Mouse (Mus musculus) thymus, postnatal 25 days (tissue): ENCODE data around the gene Atp2a3.
A peak's percentile ranks its signal among the peaks of the same experiment; 100 is the strongest.

ENCODE experiments used
- DNase-seq: peaks from one replicate; pipeline ENCODE4 v3.0.0; 2022

Gene Atp2a3

DNA sequence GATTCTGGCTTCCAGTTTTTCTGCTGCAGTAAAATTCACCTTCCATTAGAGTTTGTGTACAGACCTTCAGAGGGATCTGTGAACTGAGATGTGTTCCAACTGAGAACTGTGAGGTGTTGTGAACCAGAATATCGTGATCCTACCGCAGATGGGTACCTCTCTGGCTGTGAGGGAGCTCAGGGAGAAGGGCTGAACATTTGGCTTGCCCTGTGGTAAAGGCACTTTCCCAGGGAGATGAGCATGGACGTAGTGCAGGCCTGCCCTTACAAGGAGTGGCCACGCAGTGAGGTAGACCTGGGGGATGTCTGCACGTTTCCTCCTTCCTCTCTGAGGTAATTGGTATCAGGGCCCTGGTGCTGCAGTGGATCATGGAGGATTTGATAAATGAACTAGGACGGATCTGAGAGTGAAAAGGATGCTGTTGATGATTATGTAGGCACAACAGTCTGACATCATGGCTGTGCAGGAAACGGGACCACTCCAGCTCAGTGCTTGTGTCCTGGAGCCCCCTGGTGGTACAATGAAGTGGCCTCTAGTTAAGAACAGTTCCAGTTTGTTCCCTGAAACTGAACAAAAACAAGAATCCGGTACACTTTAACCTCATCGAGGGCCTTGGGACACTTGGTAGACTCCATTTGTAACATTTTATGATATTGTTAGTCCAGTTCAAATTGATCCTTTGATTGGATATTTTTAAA, 78.3 kb downstream of the Atp2a3 start:
- peak; percentile 77 for DNase-seq
